Mouse (Mus musculus): ENCODE data around the gene Pga5. TPM values are rescaled to one million over a fixed set of nuclear protein-coding genes. Genes with fewer than 3 reads are reported as not detected.

Pga5 gene
- polyA plus RNA-seq, 1 experiment from 2014 or later = not detected

DNA sequence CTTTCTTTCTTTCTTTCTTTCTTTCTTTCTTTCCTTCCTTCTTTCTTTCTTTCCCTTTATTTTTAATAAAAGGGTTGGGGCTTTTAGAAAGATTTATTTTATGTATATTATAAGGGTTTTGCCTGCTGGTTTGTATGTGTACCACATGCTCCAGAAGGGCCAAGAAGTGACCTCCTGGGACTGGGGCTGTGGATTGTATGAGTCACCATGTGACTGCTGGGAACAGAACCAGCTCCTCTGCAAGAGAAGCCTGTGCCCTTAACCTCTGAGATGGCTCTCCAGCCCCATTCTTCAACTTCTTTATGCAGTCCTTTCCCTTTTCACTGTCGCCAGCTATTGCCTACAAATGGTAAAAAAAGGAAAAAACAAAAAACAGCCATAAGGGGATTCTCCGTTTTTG is 32.3 kb downstream of the Pga5 start:
- DNase-seq = no peak
- Histone ChIP-seq H3K4me1 (ENCODE audit: control insufficient read depth, insufficient read depth, low read length) (no peaks in the 10 kb centered on the region), H3K4me2 (ENCODE audit: low read length) (no peak overlapping the region), H3K4me3 (replicated peaks; ENCODE audit: low read depth, low read length) (no peak overlapping the region), H3K9ac (replicated peaks; ENCODE audit: low read length) (no peak overlapping the region), H3K36me3 (ENCODE audit: control insufficient read depth, insufficient read depth, low read length) (no peaks in the 10 kb centered on the region), H3K9me3 (ENCODE audit: control insufficient read depth, low read length) (no peaks in the 10 kb centered on the region), H3K27me3 (ENCODE audit: control insufficient read depth, insufficient read depth, low read length) (no peaks in the 10 kb centered on the region), H3K27ac (replicated peaks; ENCODE audit: low read depth, low read length) (no peak overlapping the region)
- WGBS = 94% methylated on average over 2 of the region's 2 CpGs
- no peak for ATAC-seq (ENCODE audit: low FRiP score, low TSS enrichment)

DNA sequence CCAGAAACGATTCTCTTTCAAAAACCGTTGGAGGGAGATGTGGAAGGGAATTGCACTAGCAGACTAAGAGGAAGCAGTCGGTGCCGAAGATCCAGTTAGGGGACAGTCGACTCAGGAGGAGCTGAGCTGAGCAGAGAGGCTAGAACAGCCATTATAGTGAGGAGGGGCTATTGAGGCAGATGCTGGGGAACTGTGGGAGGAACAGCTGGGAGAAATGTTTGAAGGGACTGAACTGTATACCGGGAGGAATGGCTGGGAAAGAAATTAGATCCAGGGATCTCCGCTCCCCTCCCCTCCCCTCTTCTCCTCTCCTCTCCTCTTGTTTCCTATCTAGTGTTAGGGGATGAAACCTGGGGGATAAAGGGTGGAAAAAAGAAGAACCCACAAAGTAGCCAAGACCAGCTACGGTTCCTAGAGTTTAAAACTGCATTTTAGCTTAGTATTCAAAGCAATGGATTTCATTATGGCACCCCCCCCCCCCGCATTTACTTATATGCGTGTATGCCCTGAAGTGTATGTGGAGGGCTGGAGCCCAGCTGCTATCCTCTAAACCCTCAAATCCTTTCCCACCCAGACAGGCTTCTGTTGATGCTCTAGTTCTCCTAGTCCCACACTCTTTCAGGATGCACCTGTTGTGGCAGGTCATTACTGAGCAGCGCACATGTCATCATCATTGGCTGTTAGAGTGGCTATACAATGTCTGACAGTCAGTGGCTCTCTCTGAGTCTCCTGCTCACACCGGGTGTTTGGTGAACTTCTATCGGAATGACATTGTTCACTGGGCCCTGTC is 37.1 kb downstream of the Pga5 start:
- DNase-seq = no peak
- no peak overlapping the region for H3K4me3 ChIP-seq (replicated peaks; ENCODE audit: low read depth, low read length)
- no peak for ATAC-seq (ENCODE audit: low FRiP score, low TSS enrichment)
- no peaks in the 10 kb centered on the region for H3K27me3 ChIP-seq (ENCODE audit: control insufficient read depth, insufficient read depth, low read length)
- no peak overlapping the region for H3K9ac ChIP-seq (replicated peaks; ENCODE audit: low read length)
- no peak overlapping the region for H3K4me2 ChIP-seq (ENCODE audit: low read length)
- no peaks in the 10 kb centered on the region for H3K4me1 ChIP-seq (ENCODE audit: control insufficient read depth, insufficient read depth, low read length)
- no peaks in the 10 kb centered on the region for H3K36me3 ChIP-seq (ENCODE audit: control insufficient read depth, insufficient read depth, low read length)
- H3K27ac ChIP-seq (replicated peaks; ENCODE audit: low read depth, low read length) = no peak overlapping the region
- WGBS = 52% methylated on average over 13 of the region's 13 CpGs
- H3K9me3 ChIP-seq (ENCODE audit: control insufficient read depth, low read length) = no peaks in the 10 kb centered on the region

DNA sequence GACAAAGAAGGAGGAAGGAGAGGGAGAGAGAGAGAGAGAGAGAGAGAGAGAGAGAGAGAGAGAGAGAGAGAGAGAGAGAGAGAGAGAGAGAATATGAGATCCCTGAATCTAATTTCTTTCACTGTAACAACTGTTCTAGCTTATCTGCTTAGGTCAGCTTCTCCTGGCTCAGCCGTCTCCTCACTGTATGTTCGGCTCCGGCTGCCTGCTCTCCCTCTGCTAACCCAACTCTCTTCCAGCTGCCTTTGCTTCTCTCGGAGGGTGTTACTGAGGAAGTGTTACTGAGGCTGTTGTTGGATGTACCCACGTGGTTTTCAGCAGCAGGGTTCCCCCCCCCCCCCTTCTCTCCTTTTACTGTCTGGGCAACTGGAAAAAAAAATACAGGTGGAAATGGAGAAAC is 37.8 kb downstream of the Pga5 start:
- peaks cover 2% of the 10 kb centered on the region; the same call in 1 of the 2 replicates for H3K4me1 ChIP-seq (ENCODE audit: control insufficient read depth, insufficient read depth, low read length)

DNA sequence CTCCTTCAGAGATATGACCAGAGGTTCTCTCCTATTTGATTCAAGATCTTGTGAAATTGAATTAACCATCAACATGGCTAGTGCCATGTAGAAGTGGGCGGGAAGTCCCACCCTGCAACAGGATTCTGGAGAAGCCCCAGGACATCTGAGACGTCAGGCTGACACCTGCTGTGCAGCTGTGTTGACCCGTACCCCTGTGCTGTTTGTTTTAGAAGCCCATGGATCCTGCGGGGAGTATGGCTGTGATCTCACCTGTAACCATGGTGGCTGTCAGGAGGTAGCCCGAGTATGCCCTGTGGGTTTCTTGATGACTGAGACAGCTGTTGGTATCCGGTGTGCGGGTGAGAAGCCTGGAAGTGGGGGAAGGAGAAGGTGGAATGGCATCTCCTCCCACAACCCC is 40.0 kb downstream of the Pga5 start:
- peaks cover 4% of the 10 kb centered on the region; the same call in 1 of the 2 replicates for H3K27me3 ChIP-seq (ENCODE audit: control insufficient read depth, insufficient read depth, low read length)
- H3K4me3 ChIP-seq (replicated peaks; ENCODE audit: low read depth, low read length) = no peak overlapping the region
- WGBS = 74% methylated on average over 7 of the region's 7 CpGs
- H3K27ac ChIP-seq (replicated peaks; ENCODE audit: low read depth, low read length) = no peak overlapping the region
- no peak overlapping the region for H3K9ac ChIP-seq (replicated peaks; ENCODE audit: low read length)
- H3K4me2 ChIP-seq (ENCODE audit: low read length) = no peak overlapping the region
- H3K36me3 ChIP-seq (ENCODE audit: control insufficient read depth, insufficient read depth, low read length) = no peaks in the 10 kb centered on the region
- ATAC-seq (ENCODE audit: low FRiP score, low TSS enrichment) (no peak), DNase-seq (no peak)
- H3K9me3 ChIP-seq (ENCODE audit: control insufficient read depth, low read length) = no peaks in the 10 kb centered on the region
- peaks cover 12% of the 10 kb centered on the region for H3K4me1 ChIP-seq (ENCODE audit: control insufficient read depth, insufficient read depth, low read length)

More for the DNA sequence above, 37.8 kb downstream of the Pga5 start:
- DNase-seq = no peak
- H3K27me3 ChIP-seq (ENCODE audit: control insufficient read depth, insufficient read depth, low read length) = peaks cover 2% of the 10 kb centered on the region; the same call in 1 of the 2 replicates
- no peaks in the 10 kb centered on the region for H3K36me3 ChIP-seq (ENCODE audit: control insufficient read depth, insufficient read depth, low read length)
- no peak overlapping the region for H3K9ac ChIP-seq (replicated peaks; ENCODE audit: low read length)
- no peak overlapping the region for H3K4me2 ChIP-seq (ENCODE audit: low read length)
- H3K4me3 ChIP-seq (replicated peaks; ENCODE audit: low read depth, low read length) = no peak overlapping the region
- H3K27ac ChIP-seq (replicated peaks; ENCODE audit: low read depth, low read length) = no peak overlapping the region
- 18% methylated on average over 5 of the region's 5 CpGs for WGBS
- ATAC-seq (ENCODE audit: low FRiP score, low TSS enrichment) = no peak
- H3K9me3 ChIP-seq (ENCODE audit: control insufficient read depth, low read length) = no peaks in the 10 kb centered on the region

DNA sequence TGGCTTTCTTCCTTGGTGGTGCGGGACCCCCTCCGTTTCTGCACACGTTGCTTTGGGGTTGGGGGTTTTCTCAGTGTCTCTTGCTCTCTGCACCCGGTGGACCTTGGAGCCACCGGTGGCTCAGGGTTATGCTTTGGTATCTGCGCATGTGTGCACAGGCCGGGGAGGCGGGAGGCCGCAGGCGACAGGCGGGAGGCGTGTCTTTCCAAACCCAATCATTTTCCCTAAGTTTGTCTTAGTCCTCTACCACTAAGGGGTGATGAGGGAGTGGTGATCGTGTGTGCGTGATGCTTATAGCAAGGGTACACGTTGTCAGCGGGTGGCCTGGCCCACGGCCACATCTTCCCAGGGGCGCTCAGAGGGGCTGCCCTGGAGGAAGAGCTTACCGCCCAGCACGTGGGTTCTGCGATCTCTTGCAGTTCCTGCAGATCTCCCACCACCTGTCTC is 43.0 kb downstream of the Pga5 start:
- H3K27ac ChIP-seq (replicated peaks; ENCODE audit: low read depth, low read length) = no peak overlapping the region
- peak overlapping the region; percentile 89 for H3K4me2 ChIP-seq (ENCODE audit: low read length)
- peaks cover 4% of the 10 kb centered on the region; the same call in 1 of the 2 replicates for H3K27me3 ChIP-seq (ENCODE audit: control insufficient read depth, insufficient read depth, low read length)
- WGBS = 3% methylated on average over 21 of the region's 21 CpGs
- peak; percentile 75 for DNase-seq
- peaks cover 12% of the 10 kb centered on the region for H3K4me1 ChIP-seq (ENCODE audit: control insufficient read depth, insufficient read depth, low read length)
- peak; percentile 81 for ATAC-seq (ENCODE audit: low FRiP score, low TSS enrichment)
- peak overlapping the region; percentile 52 for H3K9ac ChIP-seq (replicated peaks; ENCODE audit: low read length)
- H3K36me3 ChIP-seq (ENCODE audit: control insufficient read depth, insufficient read depth, low read length) = peaks cover 10% of the 10 kb centered on the region
- H3K4me3 ChIP-seq (replicated peaks; ENCODE audit: low read depth, low read length) = peak overlapping the region; percentile 39
- no peaks in the 10 kb centered on the region for H3K9me3 ChIP-seq (ENCODE audit: control insufficient read depth, low read length)

DNA sequence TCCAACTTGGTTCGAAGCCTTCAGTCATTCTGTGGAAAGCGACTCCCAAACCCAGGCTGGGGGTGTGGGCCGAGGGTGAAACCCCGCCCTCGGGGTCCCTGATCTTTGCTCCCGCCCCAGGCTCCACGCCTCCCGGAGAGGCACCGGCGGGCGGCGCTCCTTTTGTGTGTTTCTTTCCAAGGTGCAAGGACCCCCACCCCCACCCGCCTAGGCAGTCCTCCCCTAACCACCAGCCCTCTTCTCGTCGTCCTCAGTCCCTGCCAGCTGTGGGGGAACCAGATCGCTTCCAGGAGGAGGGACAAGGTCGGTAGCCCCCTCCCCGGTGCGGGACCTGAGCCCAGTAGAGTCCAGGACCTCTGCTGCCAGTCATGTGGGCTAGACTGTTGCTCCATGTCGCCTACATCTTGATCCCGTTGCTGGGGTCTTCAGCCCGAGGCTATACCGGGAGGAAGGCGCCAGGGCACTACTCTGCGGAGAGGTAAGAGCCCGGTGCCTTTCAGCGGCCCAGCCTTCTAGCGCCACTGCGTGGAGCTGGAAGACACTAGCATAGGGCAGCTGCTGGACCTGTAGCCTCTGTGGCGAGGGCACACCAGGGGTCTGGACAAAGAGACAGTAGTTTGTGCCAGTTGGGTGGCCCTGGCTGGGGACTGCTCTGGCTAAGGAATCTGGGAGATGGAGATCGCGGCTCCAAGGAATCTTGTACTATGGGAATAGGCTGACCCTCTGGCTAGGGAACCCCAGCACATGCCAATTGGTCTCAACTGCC is 43.6 kb downstream of the Pga5 start, which contains the start of gene Vwce:
Gene Vwce, plus strand, starts transcription at position 108 of the 766 bp plus-strand sequence.
- ATAC-seq (ENCODE audit: low FRiP score, low TSS enrichment) = peak; percentile 79
- Histone ChIP-seq H3K27me3 (ENCODE audit: control insufficient read depth, insufficient read depth, low read length) (peaks cover 4% of the 10 kb centered on the region; the same call in 1 of the 2 replicates), H3K9ac (replicated peaks; ENCODE audit: low read length) (peak within 1 kb of the TSS; percentile 52), H3K36me3 (ENCODE audit: control insufficient read depth, insufficient read depth, low read length) (peaks cover 16% of the 10 kb centered on the region), H3K4me1 (ENCODE audit: control insufficient read depth, insufficient read depth, low read length) (peaks cover 12% of the 10 kb centered on the region), H3K27ac (replicated peaks; ENCODE audit: low read depth, low read length) (no peak within 1 kb of the TSS), H3K4me2 (ENCODE audit: low read length) (peak within 1 kb of the TSS; percentile 89), H3K9me3 (ENCODE audit: control insufficient read depth, low read length) (no peaks in the 10 kb centered on the region), H3K4me3 (replicated peaks; ENCODE audit: low read depth, low read length) (peak within 1 kb of the TSS; percentile 39)
- WGBS = 3% methylated on average over 32 of the region's 32 CpGs
- peak; percentile 74 for DNase-seq

Other genes starting within 250 kb of the Pga5 start
- gene Lrrc10b, start 220.6 kb downstream of the Pga5 start, polyA plus RNA-seq (2014; fragmentation: Nextera tagmentation; extraction: Ambion mirVana) = 0.91 and 1.1 TPM in 2 replicates
- 1.4 and 1.6 TPM in 2 replicates for gene Ppp1r32, start 195.1 kb downstream of the Pga5 start, polyA plus RNA-seq (2014; fragmentation: Nextera tagmentation; extraction: Ambion mirVana)
- 52.9 and 66.0 TPM in 2 replicates for gene Cpsf7, start 152.8 kb downstream of the Pga5 start, polyA plus RNA-seq (2014; fragmentation: Nextera tagmentation; extraction: Ambion mirVana)
- gene Sdhaf2, start 151.9 kb downstream of the Pga5 start, polyA plus RNA-seq (2014; fragmentation: Nextera tagmentation; extraction: Ambion mirVana) = 67.6 and 69.6 TPM in 2 replicates
- gene Tmem216, start 121.8 kb downstream of the Pga5 start, polyA plus RNA-seq (2014; fragmentation: Nextera tagmentation; extraction: Ambion mirVana) = 60.0 and 65.8 TPM in 2 replicates
- 17.8 and 20.5 TPM in 2 replicates for gene Cyb561a3, start 100.9 kb downstream of the Pga5 start, polyA plus RNA-seq (2014; fragmentation: Nextera tagmentation; extraction: Ambion mirVana)
- gene Tmem138, start 100.7 kb downstream of the Pga5 start, polyA plus RNA-seq (2014; fragmentation: Nextera tagmentation; extraction: Ambion mirVana) = 42.1 and 44.3 TPM in 2 replicates
- 208 and 247 TPM in 2 replicates for gene Ddb1, start 72.7 kb downstream of the Pga5 start, polyA plus RNA-seq (2014; fragmentation: Nextera tagmentation; extraction: Ambion mirVana)
- 27.5 and 29.1 TPM in 2 replicates for gene Tkfc, start 72.4 kb downstream of the Pga5 start, polyA plus RNA-seq (2014; fragmentation: Nextera tagmentation; extraction: Ambion mirVana)
- gene Vwce, start 43.9 kb downstream of the Pga5 start, polyA plus RNA-seq (2014; fragmentation: Nextera tagmentation; extraction: Ambion mirVana) = 0.53 and 0.83 TPM in 2 replicates
- 27.3 and 32.1 TPM in 2 replicates for gene Vps37c, start 10.7 kb upstream of the Pga5 start, polyA plus RNA-seq (2014; fragmentation: Nextera tagmentation; extraction: Ambion mirVana)
- gene Cd5, start 60.9 kb upstream of the Pga5 start, polyA plus RNA-seq (2014; fragmentation: Nextera tagmentation; extraction: Ambion mirVana) = 0.16 and 0.25 TPM in 2 replicates
- not detected in 2 replicates for gene Cd6, start 152.0 kb upstream of the Pga5 start, polyA plus RNA-seq (2014; fragmentation: Nextera tagmentation; extraction: Ambion mirVana)
- gene Slc15a3, start 161.7 kb upstream of the Pga5 start, polyA plus RNA-seq (2014; fragmentation: Nextera tagmentation; extraction: Ambion mirVana) = 0.20 and 0.54 TPM in 2 replicates
- 183 and 191 TPM in 2 replicates for gene Tmem132a, start 191.9 kb upstream of the Pga5 start, polyA plus RNA-seq (2014; fragmentation: Nextera tagmentation; extraction: Ambion mirVana)
- 35.8 and 41.2 TPM in 2 replicates for gene Tmem109, start 203.9 kb upstream of the Pga5 start, polyA plus RNA-seq (2014; fragmentation: Nextera tagmentation; extraction: Ambion mirVana)
- gene Prpf19, start 217.2 kb upstream of the Pga5 start, polyA plus RNA-seq (2014; fragmentation: Nextera tagmentation; extraction: Ambion mirVana) = 39.2 and 69.0 TPM in 2 replicates
- 0.33 and 0.38 TPM in 2 replicates for gene Zp1, start 242.6 kb upstream of the Pga5 start, polyA plus RNA-seq (2014; fragmentation: Nextera tagmentation; extraction: Ambion mirVana)

Measured in midbrain, embryonic 14.5 days (tissue).